Mouse (Mus musculus): Measurements from ENCODE around the gene Snrpd2. TPM values are rescaled to one million over a fixed set of nuclear protein-coding genes. Genes with fewer than 3 reads are reported as not detected.

Gene Snrpd2
- 135 and 143 TPM in 2 replicates for polyA plus RNA-seq (2015; fragmentation: Nextera tagmentation; extraction: Ambion mirVana)

- Histone ChIP-seq H3K4me3 (peak within 1 kb of the TSS; percentile 64), H3K27me3 (no peaks in the 10 kb centered on the region), H3K36me3 (peaks cover 22% of the 10 kb centered on the region), H3K9me3 (no peaks in the 10 kb centered on the region), H3K4me2 (replicated peaks) (peak within 1 kb of the TSS; percentile 88), H3K27ac (replicated peaks) (peak within 1 kb of the TSS; percentile 88), H3K9ac (replicated peaks) (peak within 1 kb of the TSS; percentile 71), H3K4me1 (peaks cover 22% of the 10 kb centered on the region)
- under 1% methylated on average over 24 of the region's 24 CpGs for WGBS
- ATAC-seq (replicated peaks), result peak; percentile 91
Measured at GRCm38 (mm10) chr7:19149626-19150025, at the start of gene Snrpd2. Gene Snrpd2, plus strand, starts transcription at chr7:19149722.

DNA sequence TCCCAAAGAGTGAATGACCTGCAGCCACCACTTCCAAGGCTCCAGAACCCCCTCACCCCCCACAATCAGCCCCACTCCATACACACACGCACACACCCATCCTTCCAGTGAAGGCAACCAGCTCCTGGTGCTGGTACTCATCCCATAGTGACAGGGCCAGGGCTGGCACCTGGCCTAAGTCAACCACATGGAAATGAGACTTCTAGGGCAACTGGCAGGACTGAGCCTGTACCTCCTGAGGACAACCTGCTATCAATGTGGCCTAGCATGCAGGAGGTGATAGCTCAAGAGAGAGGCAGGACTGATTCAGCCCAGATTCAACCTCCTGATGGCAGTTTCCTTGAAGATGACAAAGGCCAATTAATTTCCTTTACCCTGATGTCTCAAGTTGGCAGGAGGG lies 49.2 kb upstream of the Snrpd2 start:
- H3K4me2 ChIP-seq (replicated peaks), result no peak overlapping the region
- ATAC-seq (replicated peaks), result no peak
- H3K27ac ChIP-seq (replicated peaks), result no peak overlapping the region
- H3K27me3 ChIP-seq, result no peaks in the 10 kb centered on the region
- H3K36me3 ChIP-seq, result no peaks in the 10 kb centered on the region
- no peak overlapping the region for H3K9ac ChIP-seq (replicated peaks)
- WGBS, result 87% methylated on average over 1 of the region's 1 CpGs
- no peaks in the 10 kb centered on the region for H3K9me3 ChIP-seq
- no peak overlapping the region for H3K4me3 ChIP-seq
- H3K4me1 ChIP-seq, result peaks cover 14% of the 10 kb centered on the region

DNA sequence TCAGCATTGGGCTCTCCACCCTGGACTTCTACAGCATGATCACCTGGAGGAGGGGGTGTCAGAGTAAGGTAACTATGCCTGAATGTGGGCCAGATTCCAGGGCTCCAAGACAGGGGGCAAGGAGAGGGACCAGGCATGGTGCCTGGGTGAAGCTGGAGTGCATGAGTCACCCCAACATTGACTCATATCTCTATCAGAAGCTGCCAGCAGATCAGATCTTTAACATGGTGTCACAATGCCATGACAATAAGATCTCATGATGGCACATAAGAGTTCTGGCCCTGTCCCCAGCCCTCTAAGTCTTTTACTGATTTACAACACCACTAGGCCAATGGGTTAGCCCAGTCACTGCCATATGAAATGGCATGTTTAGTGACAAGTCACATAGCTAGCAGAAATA lies 45.8 kb upstream of the Snrpd2 start:
- Histone ChIP-seq H3K27ac (replicated peaks) (no peak overlapping the region), H3K9ac (replicated peaks) (no peak overlapping the region), H3K4me3 (no peak overlapping the region), H3K4me1 (no peaks in the 10 kb centered on the region), H3K4me2 (replicated peaks) (no peak overlapping the region), H3K9me3 (no peaks in the 10 kb centered on the region), H3K36me3 (no peaks in the 10 kb centered on the region), H3K27me3 (no peaks in the 10 kb centered on the region)
- no peak for ATAC-seq (replicated peaks)

- Histone ChIP-seq H3K27me3 (no peaks in the 10 kb centered on the region), H3K9ac (replicated peaks) (no peak overlapping the region), H3K4me1 (no peaks in the 10 kb centered on the region), H3K36me3 (no peaks in the 10 kb centered on the region), H3K4me2 (replicated peaks) (no peak overlapping the region), H3K9me3 (no peaks in the 10 kb centered on the region), H3K4me3 (no peak overlapping the region), H3K27ac (replicated peaks) (no peak overlapping the region)
- 79% methylated on average over 2 of the region's 2 CpGs for WGBS
- ATAC-seq (replicated peaks), result no peak
Measured at GRCm38 (mm10) chr7:19104486-19104885, 45.0 kb upstream of the Snrpd2 start.

GRCm38 (mm10) chr7:19107436-19107835 lies 42.1 kb upstream of the Snrpd2 start:
- H3K9ac ChIP-seq (replicated peaks), result no peak overlapping the region
- ATAC-seq (replicated peaks), result no peak
- H3K27me3 ChIP-seq, result no peaks in the 10 kb centered on the region
- no peak overlapping the region for H3K4me2 ChIP-seq (replicated peaks)
- H3K27ac ChIP-seq (replicated peaks), result no peak overlapping the region
- 66% methylated on average over 3 of the region's 3 CpGs for whole genome bisulfite sequencing
- H3K4me3 ChIP-seq, result no peak overlapping the region
- no peaks in the 10 kb centered on the region for H3K4me1 ChIP-seq
- no peaks in the 10 kb centered on the region for H3K9me3 ChIP-seq
- H3K36me3 ChIP-seq, result no peaks in the 10 kb centered on the region

- no peak overlapping the region for H3K9ac ChIP-seq (replicated peaks)
- H3K36me3 ChIP-seq, result no peaks in the 10 kb centered on the region
- no peaks in the 10 kb centered on the region for H3K27me3 ChIP-seq
- H3K4me2 ChIP-seq (replicated peaks), result no peak overlapping the region
- ATAC-seq (replicated peaks), result no peak
- no peak overlapping the region for H3K4me3 ChIP-seq
- no peaks in the 10 kb centered on the region for H3K9me3 ChIP-seq
- 82% methylated on average over 1 of the region's 1 CpGs for WGBS
- no peaks in the 10 kb centered on the region for H3K4me1 ChIP-seq
- H3K27ac ChIP-seq (replicated peaks), result no peak overlapping the region
Measured at GRCm38 (mm10) chr7:19109565-19109964, 40.0 kb upstream of the Snrpd2 start.

- H3K4me2 ChIP-seq (replicated peaks), result peak within 1 kb of the TSS; percentile 46
- peak; percentile 17; the same call in 1 of the 2 replicates for ATAC-seq (replicated peaks)
- peaks cover 26% of the 10 kb centered on the region for H3K4me1 ChIP-seq
- no peaks in the 10 kb centered on the region for H3K27me3 ChIP-seq
- WGBS, result 21% methylated on average over 64 of the region's 64 CpGs
- H3K9ac ChIP-seq (replicated peaks), result no peak within 1 kb of the TSS
- peak within 1 kb of the TSS; percentile 35 for H3K4me3 ChIP-seq
- no peaks in the 10 kb centered on the region for H3K9me3 ChIP-seq
- H3K36me3 ChIP-seq, result no peaks in the 10 kb centered on the region
- H3K27ac ChIP-seq (replicated peaks), result 0 out of 2 replicates have a peak within 1 kb of the TSS, but pooled peaks have one; percentile 6
Measured at GRCm38 (mm10) chr7:19118028-19118771, 31.3 kb upstream of the Snrpd2 start, which contains the start of gene Gm4969. Gene Gm4969, minus strand, starts transcription at chr7:19118368.

DNA sequence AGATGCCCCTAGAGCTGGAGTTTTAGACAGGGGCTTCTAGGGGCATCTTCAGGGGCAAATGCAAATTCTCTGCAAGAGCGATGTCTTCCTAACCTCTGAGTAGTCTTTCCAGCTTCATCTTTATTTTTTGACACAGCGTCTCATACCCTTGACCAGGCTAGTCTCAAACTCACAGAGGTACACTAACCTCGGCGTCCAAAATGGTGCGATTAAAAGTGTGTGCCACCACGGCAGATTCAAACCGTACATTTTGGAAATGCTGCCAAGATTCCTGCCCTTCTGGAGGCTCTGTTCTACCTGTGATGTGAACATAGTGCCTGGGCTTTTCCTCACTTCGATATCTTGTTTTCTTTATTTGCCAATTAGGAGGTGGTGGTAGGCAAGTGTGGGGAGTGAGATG lies 30.4 kb upstream of the Snrpd2 start:
- Histone ChIP-seq H3K4me3 (peak overlapping the region; percentile 87; the same call in 1 of the 2 replicates), H3K9ac (replicated peaks) (no peak overlapping the region), H3K27me3 (no peaks in the 10 kb centered on the region), H3K27ac (replicated peaks) (0 out of 2 replicates have a peak overlapping the region, but pooled peaks have one; percentile 6), H3K36me3 (no peaks in the 10 kb centered on the region), H3K4me2 (replicated peaks) (peak overlapping the region; percentile 15; the same call in 1 of the 2 replicates), H3K9me3 (no peaks in the 10 kb centered on the region), H3K4me1 (peaks cover 26% of the 10 kb centered on the region)
- WGBS, result 88% methylated on average over 8 of the region's 8 CpGs
- ATAC-seq (replicated peaks), result peak; percentile 41

DNA sequence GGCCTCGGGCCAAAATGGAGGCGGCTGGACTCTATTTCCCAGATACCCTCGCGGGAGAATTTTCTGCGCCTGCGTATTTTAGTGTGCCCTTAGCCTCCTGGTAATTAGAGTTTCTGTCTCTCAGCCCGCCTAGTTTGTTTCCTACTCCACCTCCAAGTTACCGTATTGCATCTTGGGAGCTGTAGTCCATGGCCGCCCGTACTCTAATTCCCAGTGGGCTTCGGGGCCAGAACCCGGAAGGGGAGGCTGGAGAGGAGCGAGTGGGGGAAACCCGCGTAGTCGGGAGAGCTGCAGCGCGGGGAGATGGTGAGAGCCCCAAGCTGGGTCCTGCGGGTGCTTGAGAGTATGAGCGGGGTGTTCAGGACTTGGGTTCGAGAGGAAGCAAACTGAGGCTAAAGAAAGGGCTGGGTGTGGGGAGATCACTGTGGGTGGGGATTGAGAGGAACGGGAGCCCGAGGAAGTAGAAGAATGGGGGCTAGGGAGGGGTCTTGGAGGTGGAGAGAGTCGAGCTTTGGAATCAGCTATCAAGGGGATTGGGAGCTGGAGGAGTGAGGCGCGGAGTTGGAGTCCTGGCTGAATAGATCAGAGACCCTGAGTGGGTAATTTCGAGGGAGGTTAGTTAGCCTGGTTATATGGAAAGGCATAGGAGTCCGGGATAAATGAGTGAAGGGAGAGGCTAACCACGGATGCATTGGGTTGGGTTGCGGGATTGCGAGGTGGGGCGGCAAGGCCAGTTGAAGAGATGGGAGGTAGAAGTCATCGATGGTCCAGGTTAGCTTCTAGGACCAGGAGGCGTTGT lies 29.7 kb upstream of the Snrpd2 start, which contains the start of gene Fbxo46:
Fbxo46 (plus strand) TSS at position 229 of the 799 bp plus-strand sequence.
- peak; percentile 97 for ATAC-seq (replicated peaks)
- H3K27me3 ChIP-seq, result no peaks in the 10 kb centered on the region
- no peaks in the 10 kb centered on the region for H3K9me3 ChIP-seq
- no peaks in the 10 kb centered on the region for H3K36me3 ChIP-seq
- WGBS, result 3% methylated on average over 34 of the region's 34 CpGs
- H3K4me1 ChIP-seq, result peaks cover 26% of the 10 kb centered on the region
- peak within 1 kb of the TSS; percentile 80 for H3K27ac ChIP-seq (replicated peaks)
- H3K9ac ChIP-seq (replicated peaks), result peak within 1 kb of the TSS; percentile 84
- peak within 1 kb of the TSS; percentile 74 for H3K4me2 ChIP-seq (replicated peaks)
- H3K4me3 ChIP-seq, result peak within 1 kb of the TSS; percentile 87

GRCm38 (mm10) chr7:19121686-19122085 lies 27.8 kb upstream of the Snrpd2 start:
- Histone ChIP-seq H3K4me3 (no peak overlapping the region), H3K27me3 (no peaks in the 10 kb centered on the region), H3K9ac (replicated peaks) (no peak overlapping the region), H3K9me3 (no peaks in the 10 kb centered on the region), H3K4me2 (replicated peaks) (no peak overlapping the region), H3K27ac (replicated peaks) (no peak overlapping the region), H3K36me3 (no peaks in the 10 kb centered on the region), H3K4me1 (peaks cover 26% of the 10 kb centered on the region)
- no peak for ATAC-seq (replicated peaks)
- 88% methylated on average over 4 of the region's 4 CpGs for WGBS

GRCm38 (mm10) chr7:19124713-19125112 lies 24.8 kb upstream of the Snrpd2 start:
- no peak overlapping the region for H3K4me3 ChIP-seq
- no peaks in the 10 kb centered on the region for H3K9me3 ChIP-seq
- H3K4me2 ChIP-seq (replicated peaks), result no peak overlapping the region
- WGBS, result 92% methylated on average over 6 of the region's 6 CpGs
- no peak for ATAC-seq (replicated peaks)
- H3K36me3 ChIP-seq, result no peaks in the 10 kb centered on the region
- H3K9ac ChIP-seq (replicated peaks), result no peak overlapping the region
- H3K27ac ChIP-seq (replicated peaks), result no peak overlapping the region
- H3K27me3 ChIP-seq, result no peaks in the 10 kb centered on the region
- peaks cover 18% of the 10 kb centered on the region for H3K4me1 ChIP-seq

DNA sequence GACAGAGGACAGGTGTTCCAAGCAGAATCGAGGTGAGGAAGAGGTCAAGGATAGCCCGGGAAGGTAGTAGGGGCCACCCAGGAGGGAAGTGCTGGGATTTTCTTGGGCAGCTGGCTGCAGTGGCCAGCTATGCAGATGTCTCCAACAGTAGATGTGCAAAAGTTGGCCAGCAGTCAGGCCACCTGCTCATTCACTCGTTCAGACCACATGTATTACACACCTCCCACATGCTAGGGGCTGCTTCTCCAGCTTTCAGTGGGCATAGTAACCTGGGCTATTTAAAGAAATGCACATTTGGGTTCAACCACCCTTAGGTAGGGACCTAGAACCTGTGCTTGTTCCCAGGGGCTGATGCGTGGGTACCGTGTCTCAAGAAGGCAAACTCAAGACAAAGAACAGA lies 21.8 kb upstream of the Snrpd2 start:
- no peak overlapping the region for H3K4me2 ChIP-seq (replicated peaks)
- no peak overlapping the region for H3K4me3 ChIP-seq
- no peak overlapping the region for H3K27ac ChIP-seq (replicated peaks)
- WGBS, result 88% methylated on average over 5 of the region's 5 CpGs
- no peaks in the 10 kb centered on the region for H3K27me3 ChIP-seq
- peaks cover 12% of the 10 kb centered on the region for H3K4me1 ChIP-seq
- H3K9me3 ChIP-seq, result no peaks in the 10 kb centered on the region
- no peak for ATAC-seq (replicated peaks)
- no peak overlapping the region for H3K9ac ChIP-seq (replicated peaks)
- H3K36me3 ChIP-seq, result no peaks in the 10 kb centered on the region
